Comparison of ENCODE assay signal across 8 mouse cellular contexts in genomic region chr9:31029751-31030511, GRCm38 (mm10). TPM values are rescaled to one million over a fixed set of nuclear protein-coding genes. Genes with fewer than 3 reads are reported as not detected.
DNase-seq lines count a peak whose midpoint lies in the region; ATAC-seq and TF ChIP-seq lines count a peak whose summit lies in the region.

No protein-coding gene starts in this region.

- WGBS in hindbrain, embryonic 15.5 days = under 1% methylated on average over 44 of the region's 57 CpGs

- H3K4me1 ChIP-seq in hindbrain, embryonic 15.5 days (replicated peaks) = peaks cover 17% of the 10 kb centered on the region

- peak overlapping the region; percentile 93 for H3K27ac ChIP-seq in hindbrain, embryonic 15.5 days (replicated peaks)

- no peak for TF ChIP-seq CTCF in Patski (IDR thresholded peaks at IDR 0.05)

- H3K9me3 ChIP-seq in hindbrain, embryonic 15.5 days = no peaks in the 10 kb centered on the region

- POLR2A ChIA-PET in Patski (lab: Charles Lee) = no interaction called here

- peak; percentile 84 for ATAC-seq in Patski
- peak; percentile 97 for ATAC-seq in hindbrain, embryonic 15.5 days (ENCODE audit: low FRiP score, low read depth)

- peak overlapping the region; percentile 84 for H3K4me2 ChIP-seq in hindbrain, embryonic 15.5 days

- CTCF ChIA-PET in Patski (lab: Charles Lee) = no interaction called here

- DNase-seq in Patski (ENCODE audit: low read depth, low spot score) = peak; percentile 46
- peak; percentile 97 to 98 for DNase-seq in cerebellum, postnatal 14 days
- peak; percentile 85 to 89 for DNase-seq in frontal cortex, postnatal 25 days (ENCODE audit: low spot score in 2 of 2)
- DNase-seq in left cerebral cortex, adult 11 months (ENCODE audit: low spot score) = peak; percentile 90
- DNase-seq in lung, postnatal 4 days = peak; percentile 98
- peak; percentile 92 for DNase-seq in retina, postnatal 7 days (ENCODE audit: low read depth, low spot score)
- peak; percentile 96 for DNase-seq in urinary bladder, adult 2 months (ENCODE audit: low spot score)

- H3K36me3 ChIP-seq in hindbrain, embryonic 15.5 days = no peaks in the 10 kb centered on the region

- in situ Hi-C loops in Patski (cut with MboI; ENCODE audit: low pct_unique_long_range_greater_than_20kb) = no loop called here

- H3K27me3 ChIP-seq in Patski = peaks cover 6% of the 10 kb centered on the region
- H3K27me3 ChIP-seq in hindbrain, embryonic 15.5 days = no peaks in the 10 kb centered on the region

- H3K9ac ChIP-seq in hindbrain, embryonic 15.5 days = peak overlapping the region; percentile 79

- peak overlapping the region; percentile 65 for H3K4me3 ChIP-seq in hindbrain, embryonic 15.5 days

RNA-seq across cellular contexts. Expression of gene Zbtb44, which starts 0.5 kb away (rescaled TPM):
- 11.3 TPM for polyA plus RNA-seq in Patski (2021)
- 4.4 and 4.6 TPM in 2 replicates for polyA plus RNA-seq in hindbrain, embryonic 15.5 days (2015; fragmentation: Nextera tagmentation; extraction: Ambion mirVana)
- 8.9 and 10.7 TPM in 2 replicates for polyA plus RNA-seq in urinary bladder, adult 2 months (2012; rRNA removed)

Comparison
In these comparisons a context has a peak if more than half of its experiments do, and no peak if none do; other contexts are left out.
1. Peak in every context shown above with its lines: DNase-seq, ATAC-seq, H3K4me3 ChIP-seq and H3K27ac ChIP-seq.
2. DNase-seq: peak in every context shown above with its lines; median percentile 98 in lung, postnatal 4 days; 98 in cerebellum, postnatal 14 days; 96 in urinary bladder, adult 2 months; 92 in retina, postnatal 7 days; 90 in left cerebral cortex, adult 11 months; 87 in frontal cortex, postnatal 25 days; 46 in Patski.